Mouse (Mus musculus) lung, adult 2 months (tissue): ENCODE results near the gene B430306N03Rik.

Experiments used
- CTCF ChIP-seq: fragments of 200-500 bp; IDR thresholded peaks from 2 replicates; pipeline ENCODE4 v1.5.1; 2011; ENCODE audit warnings: mild to moderate bottlenecking, low read length, control low read depth; ENCODE audit not compliant: insufficient read depth
- POLR2A ChIP-seq: fragments of 200-500 bp; IDR thresholded peaks from 2 replicates; pipeline ENCODE4 v1.6.1; 2011; ENCODE audit warnings: low read depth, mild to moderate bottlenecking, control low read depth, low read length, borderline replicate concordance; ENCODE audit errors: extremely low read depth

- TF ChIP-seq CTCF (no peak), POLR2A (no peak)
These were observed 2.7 kb downstream of the B430306N03Rik start for GRCm38 (mm10) chr17:48318686-48319085.
